Mouse (Mus musculus) natural killer cell, adult 2 months (primary cell): ENCODE measurements around the gene Lpar1.

ENCODE experiments used
- DNase-seq, 2 experiments: peaks; one replicate each; pipeline ENCODE4 v3.0.0; 2022; ENCODE audit warnings: low spot score in 2 of 2

Lpar1 gene

GRCm38 (mm10) chr4:58447841-58448240, 105.9 kb downstream of the Lpar1 start:
- DNase-seq = no peak

DNA sequence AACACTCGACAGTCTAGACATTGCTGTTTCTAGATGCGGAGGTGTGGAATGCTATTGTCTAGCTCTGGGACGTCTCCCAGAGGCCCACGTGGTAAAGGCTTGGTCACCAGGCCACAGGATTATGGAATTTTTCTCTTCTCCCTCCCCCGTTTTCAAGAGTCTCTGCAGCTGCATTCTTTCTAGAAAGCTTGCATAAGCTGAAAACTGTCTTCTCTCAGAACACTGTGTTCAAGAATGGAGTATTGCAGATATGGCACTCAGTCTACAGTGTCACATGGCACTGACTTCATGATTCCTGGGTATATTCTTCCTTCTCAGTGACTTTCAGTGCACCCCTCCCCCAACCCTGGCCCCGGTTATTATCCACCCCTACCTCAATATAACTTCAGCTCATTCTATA, 107.9 kb downstream of the Lpar1 start:
- no peak for DNase-seq

GRCm38 (mm10) chr4:58442338-58442737, 111.4 kb downstream of the Lpar1 start:
- no peak for DNase-seq

DNA sequence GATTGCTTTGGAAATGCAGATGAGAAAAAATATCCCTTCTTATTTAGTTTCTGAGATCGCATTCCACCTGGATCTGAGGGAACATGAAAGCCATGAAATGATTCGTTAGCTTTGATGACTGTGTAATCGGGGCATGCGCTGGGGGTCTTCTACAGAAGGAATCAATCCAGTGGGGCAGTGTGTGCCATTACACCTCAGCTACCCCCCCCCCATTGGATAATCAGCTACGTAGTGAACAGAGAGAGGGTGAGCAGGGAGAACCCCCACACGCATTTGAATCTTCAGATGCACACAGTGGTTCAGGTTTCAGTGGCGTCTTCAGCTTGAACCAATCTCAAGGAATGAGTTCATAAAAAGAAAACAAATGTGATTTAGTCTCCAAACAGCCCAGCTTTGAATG, 115.0 kb downstream of the Lpar1 start:
- DNase-seq = no peak

DNA sequence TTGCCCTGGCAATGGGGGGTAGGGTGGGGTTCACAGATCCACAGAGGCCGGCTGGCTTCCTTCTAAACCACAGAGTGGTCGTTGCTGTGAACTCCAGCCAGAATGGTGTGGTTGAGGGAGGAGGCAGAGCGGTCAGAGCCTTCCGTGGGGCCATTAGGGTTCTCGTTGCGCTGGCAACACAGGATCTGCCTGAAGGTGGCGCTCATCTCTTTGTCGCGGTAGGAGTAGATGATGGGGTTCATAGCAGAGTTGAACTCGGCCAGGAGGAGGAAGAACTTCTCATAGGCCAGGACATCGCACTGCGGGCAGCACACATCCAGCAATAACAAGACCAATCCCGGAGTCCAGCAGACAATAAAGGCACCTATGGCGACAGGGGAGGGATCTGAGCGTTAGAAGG, 116.4 kb downstream of the Lpar1 start:
- DNase-seq = no peak

- DNase-seq = no peak
Measured at GRCm38 (mm10) chr4:58423276-58423930, 130.3 kb downstream of the Lpar1 start.

GRCm38 (mm10) chr4:58419225-58419624, 134.5 kb downstream of the Lpar1 start:
- no peak for DNase-seq

- no peak for DNase-seq
Measured at GRCm38 (mm10) chr4:58417319-58417718, 136.4 kb downstream of the Lpar1 start.

GRCm38 (mm10) chr4:58415537-58415936, 138.2 kb downstream of the Lpar1 start:
- no peak for DNase-seq

- DNase-seq = no peak
Measured at GRCm38 (mm10) chr4:58413188-58414185, 140.2 kb downstream of the Lpar1 start.

DNA sequence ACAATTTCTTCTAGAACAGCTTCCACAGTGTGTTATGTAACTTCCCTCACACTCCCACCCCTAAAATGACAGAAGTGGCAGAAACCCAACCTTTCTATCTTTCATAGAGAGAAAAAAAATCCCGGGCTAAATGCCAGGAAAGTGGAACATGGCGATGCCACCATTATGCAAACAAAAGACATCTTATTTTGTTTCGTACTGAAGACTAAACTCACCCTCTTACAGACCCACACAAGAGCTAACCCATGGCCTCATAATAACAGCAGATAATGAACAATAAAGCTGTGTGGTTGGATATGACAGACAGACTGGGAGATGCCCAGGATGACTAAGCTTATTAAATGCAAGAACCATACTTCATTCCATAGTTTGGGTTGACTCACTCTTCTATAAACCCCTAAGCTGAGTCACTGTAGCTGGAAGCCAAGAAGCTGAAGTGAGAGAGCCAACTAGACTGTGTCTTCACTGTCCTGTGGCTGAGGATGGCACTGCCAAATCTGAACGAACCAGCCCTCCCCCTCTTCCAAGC, 151.7 kb downstream of the Lpar1 start:
- DNase-seq = no peak

- no peak for DNase-seq
Measured at GRCm38 (mm10) chr4:58400861-58401341, 152.8 kb downstream of the Lpar1 start.
